Mouse (Mus musculus) v-Abl transformed pro-B cells (cell line): ENCODE data around the gene Mark2.

Experiments used
- in situ Hi-C, 2 experiments: fragments of 400-800 bp; cut with MboI; formaldehyde crosslinking; loops; one replicate each; pipeline ENCODE4 v1.15.1; 2025; ENCODE audit not compliant: unreplicated experiment in 2 of 2

Gene Mark2

DNA sequence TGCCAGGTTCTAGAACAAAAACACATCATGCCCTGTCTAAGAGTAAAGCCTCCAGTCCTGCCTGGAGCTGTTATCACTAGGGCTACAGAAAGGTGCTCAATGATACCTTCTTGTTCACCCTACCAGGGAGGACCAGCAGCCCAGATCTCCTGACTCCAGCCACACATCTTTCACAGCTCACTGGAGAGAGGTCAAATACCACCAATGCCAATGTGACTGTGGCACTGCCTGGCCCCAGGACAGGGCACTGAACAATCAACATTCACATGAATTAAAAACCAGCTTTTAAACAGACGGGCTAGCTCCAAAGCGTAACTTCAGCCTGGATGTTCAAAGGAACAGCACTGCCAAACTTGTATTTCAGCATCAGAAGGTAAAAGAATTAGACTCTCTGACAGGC is 105.6 kb downstream of the Mark2 start:
- in situ Hi-C loops: loop anchor here in 1 of 2 experiments (5.0 kb wide), 1 partner anchor 181 kb away; the partner anchor contains the start of gene 2700081O15Rik

DNA sequence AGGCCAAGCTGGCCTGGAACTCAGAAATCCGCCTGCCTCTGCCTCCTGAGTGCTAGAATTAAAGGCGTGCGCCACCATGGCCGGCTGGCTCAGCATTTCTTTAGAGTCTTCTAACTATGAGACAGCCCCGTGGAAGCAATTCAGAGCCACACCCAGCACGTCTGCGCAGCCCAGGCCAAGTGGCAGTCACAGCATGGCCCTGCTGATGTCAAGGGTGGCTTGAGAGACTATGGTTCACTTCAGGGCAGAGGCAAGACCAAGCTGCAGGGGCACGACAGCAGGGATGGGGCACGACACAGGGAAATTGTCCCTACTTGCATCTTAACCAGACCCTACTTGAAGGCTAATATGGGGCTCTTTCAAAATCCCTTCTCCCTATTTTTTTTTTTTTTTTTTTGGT is 106.2 kb downstream of the Mark2 start:
- in situ Hi-C loops: loop anchor here in 1 of 2 experiments (5.0 kb wide), 1 partner anchor 182 kb away; the partner anchor contains the start of gene 2700081O15Rik

DNA sequence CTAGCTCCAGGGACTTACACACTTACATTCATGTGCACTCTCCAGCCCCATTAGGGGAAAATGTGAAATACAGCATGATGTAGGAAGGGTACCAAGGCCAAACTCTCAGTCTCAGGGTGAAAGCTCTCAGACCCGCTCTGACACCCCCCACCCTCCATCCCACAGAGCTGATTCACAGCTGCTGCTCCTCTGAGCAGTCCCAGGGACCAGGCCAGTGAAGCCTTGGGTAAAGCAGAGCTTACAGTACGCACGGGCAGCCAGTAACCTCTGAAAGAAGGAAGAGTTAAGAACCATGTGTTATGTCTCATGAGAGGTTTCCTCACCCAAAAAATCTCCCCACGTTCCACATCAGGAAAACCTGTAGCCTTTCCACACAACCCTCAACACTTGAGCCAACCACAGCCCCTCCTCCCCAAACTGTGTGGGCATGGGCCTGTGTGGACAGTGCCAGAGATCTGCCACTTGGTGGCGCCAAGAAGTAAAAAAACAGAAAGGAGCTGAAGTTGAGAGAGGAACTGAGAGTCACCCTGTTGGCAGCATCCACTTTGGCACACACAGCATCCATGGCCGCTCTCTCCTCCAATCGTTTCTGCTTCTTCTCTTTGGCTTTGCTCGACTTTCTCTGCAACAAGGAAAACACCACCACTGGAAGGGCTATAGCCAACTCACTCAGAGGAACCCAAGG is 107.0 kb downstream of the Mark2 start:
- in situ Hi-C loops: loop anchor here (5.0 kb wide), 2 partner anchors 113 to 183 kb away; partner anchors contain the start of gene 2700081O15Rik (in 2 of the 2)

DNA sequence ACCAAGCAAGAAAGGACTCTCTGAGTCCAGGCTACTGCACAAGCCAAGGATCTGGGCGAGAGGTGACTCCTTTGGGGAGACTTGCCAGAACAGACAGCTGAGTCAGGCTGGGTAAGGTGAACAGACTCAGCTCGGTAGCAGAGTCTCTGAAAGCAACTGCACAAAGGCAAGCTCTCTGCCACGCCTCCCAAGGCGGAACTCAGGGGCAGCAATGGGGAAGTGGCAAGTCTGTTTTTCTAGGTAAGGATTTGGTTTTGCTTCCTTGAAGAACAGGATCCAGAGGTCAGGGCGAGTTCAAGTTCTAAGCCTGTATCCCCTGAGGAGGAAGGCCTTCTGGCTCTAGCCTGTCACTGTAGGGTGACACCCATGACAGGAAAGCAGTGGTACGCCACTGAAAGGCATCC is 115.1 kb downstream of the Mark2 start:
- in situ Hi-C loops: loop anchor here in 1 of 2 experiments (5.0 kb wide), 1 partner anchor 41 kb away; the partner anchor contains the start of gene Rcor2
